Mouse (Mus musculus): Measurements from ENCODE around the gene Dcdc2b.

- no peak for TF ChIP-seq CTCF (IDR thresholded peaks at IDR 0.05; ENCODE audit: low read depth)
- no peak for TF ChIP-seq EP300 (optimal IDR thresholded peaks at IDR 0.05)
These were observed 48.3 kb upstream of the Dcdc2b start for GRCm38 (mm10) chr4:129662255-129662813.

Measured in stomach, postnatal 0 days (tissue).